Mouse (Mus musculus) layer of hippocampus, adult 2 months (tissue): ENCODE measurements around the gene Mthfd1l. TPM values are rescaled to one million over a fixed set of nuclear protein-coding genes. Genes with fewer than 3 reads are reported as not detected.

Source experiments
- DNase-seq, 2 experiments: peaks; one replicate each; pipeline ENCODE4 v3.0.0; 2022; ENCODE audit warnings: low spot score in 2 of 2
- H3K27ac ChIP-seq: fragments of 200-600 bp; 2 replicates; pipeline ENCODE4 v1.8.1; 2022
- H3K4me3 ChIP-seq: fragments of 200-600 bp; 2 replicates; pipeline ENCODE4 v1.8.1; 2022; ENCODE audit warnings: mild to moderate bottlenecking
- CTCF ChIP-seq: fragments of 200-600 bp; conservative IDR thresholded peaks from 2 replicates; pipeline ENCODE4 v1.8.1; 2022; ENCODE audit warnings: antibody characterized with exemption, mild to moderate bottlenecking, moderate library complexity
- total RNA-seq, 2 experiments: library from RNA; stranded (reverse); gene quantifications; 2 replicates each; pipeline ENCODE4 v1.2.3; 2021

Mthfd1l gene
- total RNA-seq, 2 experiments from 2014 or later = 8.2 to 9.2 TPM

GRCm38 (mm10) chr10:4033761-4034160, 60.8 kb downstream of the Mthfd1l start:
- no peak for DNase-seq
- H3K27ac ChIP-seq = no peak overlapping the region
- no peak for TF ChIP-seq CTCF
- no peak overlapping the region for H3K4me3 ChIP-seq

- no peak for TF ChIP-seq CTCF
- no peak overlapping the region for H3K4me3 ChIP-seq
- no peak for DNase-seq
- no peak overlapping the region for H3K27ac ChIP-seq
Measured at GRCm38 (mm10) chr10:4036476-4036875, 63.6 kb downstream of the Mthfd1l start.

GRCm38 (mm10) chr10:4037066-4037465, 64.1 kb downstream of the Mthfd1l start:
- Histone ChIP-seq H3K4me3 (no peak overlapping the region), H3K27ac (no peak overlapping the region)
- DNase-seq = peak in 1 of 2 experiments; percentile 4
- peak; percentile 59 for TF ChIP-seq CTCF

- no peak for DNase-seq
- Histone ChIP-seq H3K27ac (no peak overlapping the region), H3K4me3 (no peak overlapping the region)
- no peak for TF ChIP-seq CTCF
Measured at GRCm38 (mm10) chr10:4038576-4038975, 65.7 kb downstream of the Mthfd1l start.

GRCm38 (mm10) chr10:4041691-4042090, 68.8 kb downstream of the Mthfd1l start:
- peak; percentile 24 to 49 for DNase-seq
- peak; percentile 77 for TF ChIP-seq CTCF
- no peak overlapping the region for H3K4me3 ChIP-seq
- no peak overlapping the region for H3K27ac ChIP-seq

- TF ChIP-seq CTCF = peak; percentile 43
- no peak overlapping the region for H3K4me3 ChIP-seq
- H3K27ac ChIP-seq = no peak overlapping the region
- DNase-seq = no peak
Measured at GRCm38 (mm10) chr10:4044421-4044820, 71.5 kb downstream of the Mthfd1l start.

- Histone ChIP-seq H3K27ac (0 out of 2 replicates have a peak overlapping the region, but pooled peaks have one; percentile 32), H3K4me3 (no peak overlapping the region)
- no peak for TF ChIP-seq CTCF
- no peak for DNase-seq
Measured at GRCm38 (mm10) chr10:4046496-4046895, 73.6 kb downstream of the Mthfd1l start.

- H3K27ac ChIP-seq = no peak overlapping the region
- no peak overlapping the region for H3K4me3 ChIP-seq
- no peak for DNase-seq
- no peak for TF ChIP-seq CTCF
Measured at GRCm38 (mm10) chr10:4047666-4048065, 74.7 kb downstream of the Mthfd1l start.

GRCm38 (mm10) chr10:4050236-4050635, 77.3 kb downstream of the Mthfd1l start:
- DNase-seq = no peak
- H3K4me3 ChIP-seq = no peak overlapping the region
- TF ChIP-seq CTCF = no peak
- no peak overlapping the region for H3K27ac ChIP-seq

- no peak for DNase-seq
- Histone ChIP-seq H3K27ac (no peak overlapping the region), H3K4me3 (no peak overlapping the region)
- TF ChIP-seq CTCF = no peak
Measured at GRCm38 (mm10) chr10:4052711-4053110, 79.8 kb downstream of the Mthfd1l start.

GRCm38 (mm10) chr10:4053278-4054061, 80.6 kb downstream of the Mthfd1l start:
- DNase-seq = no peak
- H3K27ac ChIP-seq = no peak overlapping the region; the same call in 1 of the 2 replicates
- no peak for TF ChIP-seq CTCF
- no peak overlapping the region for H3K4me3 ChIP-seq

- DNase-seq = no peak
- no peak for TF ChIP-seq CTCF
- Histone ChIP-seq H3K4me3 (no peak overlapping the region), H3K27ac (no peak overlapping the region)
Measured at GRCm38 (mm10) chr10:4054589-4054988, 81.7 kb downstream of the Mthfd1l start.

GRCm38 (mm10) chr10:4057397-4057796, 84.5 kb downstream of the Mthfd1l start:
- DNase-seq = no peak
- Histone ChIP-seq H3K4me3 (no peak overlapping the region), H3K27ac (no peak overlapping the region)
- TF ChIP-seq CTCF = no peak

- Histone ChIP-seq H3K4me3 (no peak overlapping the region), H3K27ac (no peak overlapping the region)
- no peak for TF ChIP-seq CTCF
- no peak for DNase-seq
Measured at GRCm38 (mm10) chr10:4057832-4058231, 84.9 kb downstream of the Mthfd1l start.
